29 mouse cellular contexts compared by ENCODE assay signal in the genomic region with DNA sequence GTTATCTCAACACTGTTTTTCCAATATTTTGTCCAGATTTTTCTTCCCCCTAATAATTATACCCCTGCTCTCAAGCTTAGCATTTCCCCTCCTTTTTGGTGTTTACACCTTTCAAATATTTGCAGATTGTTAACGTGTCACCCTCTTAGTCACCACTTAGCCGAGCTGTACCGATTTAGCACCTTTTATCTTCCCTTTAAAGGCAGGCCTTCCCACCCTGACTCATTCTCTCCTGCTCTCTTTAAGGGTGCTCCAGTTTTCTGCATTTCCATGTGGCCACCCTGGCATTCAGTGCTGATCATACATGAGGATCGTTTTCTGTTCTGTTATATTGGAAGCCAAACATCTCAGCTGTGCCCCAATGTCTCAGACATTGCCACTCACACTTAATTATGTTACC. TPM values are rescaled to one million over a fixed set of nuclear protein-coding genes. Genes with fewer than 3 reads are reported as not detected.
A peak's percentile ranks its signal among the peaks of the same experiment; 100 is the strongest.
DNase-seq lines count a peak whose midpoint lies in the region; ATAC-seq and TF ChIP-seq lines count a peak whose summit lies in the region.
"Had no signal": no experiment of that assay in that cellular context is flagged by ENCODE, and none has a peak within 500 bp of the region (broad histone marks: within the 10 kb centered on the region; RNA-seq: fewer than 3 reads in every experiment).

No protein-coding gene starts in this region.

- TF ChIP-seq EP300 in stomach, postnatal 0 days (optimal IDR thresholded peaks at IDR 0.05): no peak

- ATAC-seq in stomach, postnatal 0 days (ENCODE audit: low FRiP score, low TSS enrichment): peak; percentile 79
- ATAC-seq: forebrain, embryonic 15.5 days; hindbrain, embryonic 16.5 days; Patski had no signal

- H3K9ac ChIP-seq in stomach, postnatal 0 days (ENCODE audit: low read length): no peak overlapping the region
- H3K9ac ChIP-seq: embryonic facial prominence, embryonic 13.5 days; forebrain, embryonic 12.5 days; forebrain, embryonic 15.5 days had no signal

- no peaks in the 10 kb centered on the region for H3K27me3 ChIP-seq in stomach, postnatal 0 days (ENCODE audit: control insufficient read depth, insufficient read depth, low read length)
- H3K27me3 ChIP-seq: CH12.LX; embryonic facial prominence, embryonic 13.5 days; forebrain, embryonic 12.5 days; forebrain, embryonic 15.5 days; hindbrain, embryonic 13.5 days; Patski had no signal

- TF ChIP-seq POLR2A in lung, adult 2 months (IDR thresholded peaks at IDR 0.05; ENCODE audit: borderline replicate concordance, extremely low read depth, low read depth, low read length): no peak

- no peak for DNase-seq in layer of hippocampus, adult 2 months (ENCODE audit: low spot score in 2 of 2)
- DNase-seq in layer of hippocampus, postnatal 14 days (ENCODE audit: low spot score in 2 of 2): no peak
- DNase-seq in lung, postnatal 36 days: peak; percentile 13
- DNase-seq in lung, adult 2 months: no peak
- no peak for DNase-seq in stomach, postnatal 0 days (ENCODE audit: low spot score)
- no peak for DNase-seq in right cerebral cortex, postnatal 4 days
- DNase-seq: adrenal gland, adult 2 months; adrenal gland, postnatal 14 days; B cell, adult 2 months; cerebellum, adult 11-12 months; cerebellum, adult 8-10 months; cerebellum, postnatal 10 days; cerebellum, postnatal 36 days; embryo, embryonic 11 days; gastrocnemius, adult 2 months; gastrocnemius, postnatal 14 days; heart, adult 11 months had no signal

- peaks cover 16% of the 10 kb centered on the region for H3K4me1 ChIP-seq in lung, adult 2 months (ENCODE audit: control insufficient read depth, insufficient read depth, low read length)
- H3K4me1 ChIP-seq in stomach, postnatal 0 days (replicated peaks; ENCODE audit: control insufficient read depth, insufficient read depth): no peaks in the 10 kb centered on the region

- no peaks in the 10 kb centered on the region for H3K36me3 ChIP-seq in stomach, postnatal 0 days (ENCODE audit: control insufficient read depth, insufficient read depth, low read length)
- H3K36me3 ChIP-seq: embryonic facial prominence, embryonic 10.5 days; embryonic facial prominence, embryonic 13.5 days; forebrain, embryonic 12.5 days; forebrain, embryonic 15.5 days; hindbrain, embryonic 13.5 days had no signal

- H3K4me2 ChIP-seq in stomach, postnatal 0 days (replicated peaks; ENCODE audit: low read depth): no peak overlapping the region
- H3K4me2 ChIP-seq: embryonic facial prominence, embryonic 13.5 days; forebrain, embryonic 12.5 days; forebrain, embryonic 15.5 days; heart, embryonic 11.5 days; hindbrain, embryonic 13.5 days had no signal

- 60% methylated on average over 4 of the region's 4 CpGs for WGBS in lung, adult 2 months
- 36% methylated on average over 4 of the region's 4 CpGs for WGBS in stomach, postnatal 0 days

- no peak overlapping the region for H3K4me3 ChIP-seq in layer of hippocampus, adult 2 months
- H3K4me3 ChIP-seq in lung, adult 2 months (replicated peaks; ENCODE audit: extremely low read depth, low read depth, low read length): no peak overlapping the region
- no peak overlapping the region for H3K4me3 ChIP-seq in stomach, postnatal 0 days (ENCODE audit: low read depth, low read length)
- H3K4me3 ChIP-seq: embryonic facial prominence, embryonic 10.5 days; embryonic facial prominence, embryonic 13.5 days; erythroblast, embryonic 14.5 days; forebrain, embryonic 12.5 days; forebrain, embryonic 15.5 days; gastrocnemius, adult 2 months; hindbrain, embryonic 13.5 days had no signal

- no peak for TF ChIP-seq CTCF in layer of hippocampus, adult 2 months (conservative IDR thresholded peaks at IDR 0.05)
- no peak for TF ChIP-seq CTCF in lung, adult 2 months (IDR thresholded peaks at IDR 0.05; ENCODE audit: insufficient read depth, low read length)
- no peak for TF ChIP-seq CTCF in stomach, postnatal 0 days (IDR thresholded peaks at IDR 0.05; ENCODE audit: low read depth)

- peak overlapping the region; percentile 54 for H3K27ac ChIP-seq in layer of hippocampus, adult 2 months
- no peak overlapping the region; the same call in 1 of the 2 replicates for H3K27ac ChIP-seq in stomach, postnatal 0 days (replicated peaks)
- H3K27ac ChIP-seq: embryonic facial prominence, embryonic 10.5 days; embryonic facial prominence, embryonic 13.5 days; forebrain, embryonic 15.5 days; gastrocnemius, adult 2 months had no signal

- no peaks in the 10 kb centered on the region for H3K9me3 ChIP-seq in stomach, postnatal 0 days (ENCODE audit: control insufficient read depth, low read length)
- H3K9me3 ChIP-seq: embryonic facial prominence, embryonic 10.5 days; embryonic facial prominence, embryonic 13.5 days; forebrain, embryonic 12.5 days; forebrain, embryonic 15.5 days; G1E; hindbrain, embryonic 13.5 days had no signal

RNA-seq across cellular contexts. Expression of gene Lrrc4, which starts 41.9 kb away (rescaled TPM):
- total RNA-seq in layer of hippocampus, adult 2 months (2021): 10 to 100 TPM; 96.2 to 98.8 TPM
- 10 to 100 TPM; 67.6 to 70.8 TPM for total RNA-seq in layer of hippocampus, postnatal 14 days (2021)
- polyA plus RNA-seq in lung, adult 2 months (2012; rRNA removed): 0.57 and 0.82 TPM in 2 replicates
- 0.51 and 0.62 TPM in 2 replicates for polyA plus RNA-seq in stomach, postnatal 0 days (2015; fragmentation: Nextera tagmentation; extraction: Ambion mirVana)
- total RNA-seq: hematopoietic stem cell, adult 5-6 weeks had no signal
- polyA plus RNA-seq: erythroblast, embryonic 14.5 days; G1E; Patski had no signal
